Mouse (Mus musculus): ENCODE results near the gene Dnajb14. TPM values are rescaled to one million over a fixed set of nuclear protein-coding genes. Genes with fewer than 3 reads are reported as not detected.

The Dnajb14 gene
- polyA plus RNA-seq, 1 experiment from 2014 or later: 10.0 TPM

Other genes starting within 250 kb of the Dnajb14 start
- gene Ddit4l, start 246.1 kb upstream of the Dnajb14 start, polyA plus RNA-seq (2014; fragmentation: Nextera tagmentation; extraction: Ambion mirVana): 1.2 and 1.9 TPM in 2 replicates
- not detected in 2 replicates for gene Gm21962, start 196.2 kb upstream of the Dnajb14 start, polyA plus RNA-seq (2014; fragmentation: Nextera tagmentation; extraction: Ambion mirVana)
- 1,744 and 1,778 TPM in 2 replicates for gene H2afz, start 3.2 kb upstream of the Dnajb14 start, polyA plus RNA-seq (2014; fragmentation: Nextera tagmentation; extraction: Ambion mirVana)
- 106 and 110 TPM in 2 replicates for gene Lamtor3, start 50.8 kb downstream of the Dnajb14 start, polyA plus RNA-seq (2014; fragmentation: Nextera tagmentation; extraction: Ambion mirVana)
- gene Dapp1, start 113.9 kb downstream of the Dnajb14 start, polyA plus RNA-seq (2014; fragmentation: Nextera tagmentation; extraction: Ambion mirVana): 14.4 and 14.5 TPM in 2 replicates
- 0.07 and 0.13 TPM in 2 replicates for gene 1110002E22Rik, start 197.4 kb downstream of the Dnajb14 start, polyA plus RNA-seq (2014; fragmentation: Nextera tagmentation; extraction: Ambion mirVana)
- gene Gm5105, start 199.7 kb downstream of the Dnajb14 start, polyA plus RNA-seq (2014; fragmentation: Nextera tagmentation; extraction: Ambion mirVana): 0.19 and 0.31 TPM in 2 replicates